Mouse (Mus musculus): Measurements from ENCODE around the gene Stk19.
A peak's percentile ranks its signal among the peaks of the same experiment; 100 is the strongest.

The Stk19 gene

DNA sequence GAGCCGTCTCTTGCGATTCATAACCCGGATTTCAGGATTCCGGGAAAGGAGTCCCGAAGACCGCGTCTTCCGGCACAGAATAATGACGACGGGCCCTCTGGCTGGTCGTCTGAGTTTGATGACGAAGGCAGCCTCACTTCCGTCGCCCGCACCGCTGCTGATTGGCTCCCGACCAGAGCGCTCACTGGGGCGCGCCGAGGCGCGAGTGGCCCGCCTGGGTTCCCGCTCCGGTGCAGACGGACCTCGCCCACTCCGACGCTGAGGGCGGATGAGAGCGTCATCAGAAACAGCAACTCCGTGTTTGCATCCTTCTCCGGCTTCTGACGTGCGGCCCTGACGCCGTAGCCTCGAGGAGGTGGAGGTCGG lies at the start of gene Stk19, which contains the start of gene Dxo:
Gene Stk19, minus strand, starts transcription at position 90 of the 366 bp plus-strand sequence.
Gene Dxo, plus strand, starts transcription at position 164 of the 366 bp plus-strand sequence.
- DNase-seq (ENCODE audit: low read depth, low spot score) = peak; percentile 97

DNA sequence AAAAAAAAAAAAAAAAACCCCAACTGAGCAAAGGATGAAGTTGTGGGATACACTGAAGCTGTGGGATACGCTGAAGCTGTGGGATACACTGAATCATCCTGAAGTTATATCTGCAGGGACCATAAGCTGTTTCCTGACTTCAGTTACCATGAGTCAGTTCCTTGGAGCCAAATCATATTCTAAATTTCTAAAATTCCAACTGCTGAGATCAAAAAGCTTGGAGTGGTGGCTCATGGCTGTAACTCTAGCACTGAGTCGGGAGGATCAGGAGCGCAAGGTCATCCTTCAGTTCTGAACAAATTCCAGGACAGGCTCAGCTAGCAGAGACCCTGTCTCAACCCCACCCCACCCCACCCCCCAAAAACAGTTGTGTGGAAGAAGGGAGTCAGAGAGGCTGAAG lies 48.9 kb upstream of the Stk19 start:
- DNase-seq (ENCODE audit: low read depth, low spot score) = no peak

DNA sequence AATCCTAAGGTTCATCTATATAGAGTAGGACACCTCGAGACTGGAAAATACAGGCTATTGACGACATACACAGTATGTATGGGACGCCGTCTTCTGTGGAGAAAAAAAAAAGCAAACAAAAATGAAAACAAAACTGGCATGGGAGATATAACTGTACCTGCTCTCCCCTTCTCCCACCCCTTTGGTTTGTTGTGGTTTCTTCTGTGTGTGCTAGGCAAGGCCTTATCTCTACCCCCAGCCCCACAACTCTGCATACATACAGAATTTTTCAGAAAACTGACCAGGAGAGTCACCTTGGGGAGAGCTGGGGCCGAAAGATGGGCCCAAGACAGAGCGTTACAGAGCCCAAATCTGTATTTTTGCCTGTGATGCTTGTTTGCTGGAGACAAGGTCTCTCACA lies 48.0 kb upstream of the Stk19 start:
- DNase-seq (ENCODE audit: low read depth, low spot score) = no peak

DNA sequence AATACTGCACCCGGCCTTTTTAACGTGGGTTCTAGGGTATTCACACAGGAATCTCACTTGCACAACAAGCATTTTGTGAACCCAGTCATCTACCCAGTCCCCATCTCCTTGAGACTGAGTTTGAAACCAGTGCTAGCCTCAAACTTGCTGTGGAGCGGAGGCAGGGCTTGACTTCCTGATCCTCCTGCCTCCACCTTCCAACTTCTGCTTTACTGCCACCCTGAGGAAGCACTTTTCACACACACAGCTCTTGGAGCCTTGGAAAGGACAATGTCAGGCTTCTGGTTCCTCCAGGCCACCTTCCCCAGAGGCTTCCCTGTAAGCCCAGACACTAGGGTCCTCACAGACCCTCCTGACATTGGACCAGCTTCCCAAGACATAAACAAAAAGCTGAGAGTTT lies 46.6 kb upstream of the Stk19 start:
- DNase-seq (ENCODE audit: low read depth, low spot score) = no peak

DNA sequence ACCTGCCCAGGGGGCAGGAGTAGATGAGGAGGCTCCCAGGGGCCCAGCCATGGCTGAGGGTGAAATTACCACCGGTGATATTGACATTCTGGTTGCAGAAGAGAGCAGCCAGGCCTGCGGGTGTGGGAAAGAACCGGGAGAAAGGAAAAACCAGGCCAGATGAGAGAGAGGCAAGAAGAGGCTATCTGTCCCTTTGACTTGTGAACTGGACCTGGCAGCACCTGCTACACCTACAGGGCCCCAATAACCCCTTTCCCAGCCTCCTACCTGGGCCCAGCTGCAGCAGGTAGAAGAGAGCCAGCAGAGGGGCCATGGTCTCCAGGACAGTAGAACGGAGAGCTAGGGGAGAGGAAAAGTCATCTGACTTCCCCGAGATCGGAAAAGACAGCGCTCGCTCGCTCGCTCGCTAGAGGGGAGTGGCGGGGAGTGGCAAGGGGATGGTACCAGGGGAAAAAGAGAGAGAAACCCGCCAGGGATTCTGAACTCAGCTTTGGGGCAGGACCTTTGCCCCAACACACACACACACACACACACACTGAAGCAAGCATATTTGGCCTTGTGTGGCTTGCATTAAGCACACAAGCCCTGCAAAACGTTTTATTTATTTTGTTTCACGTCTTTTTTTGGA lies 45.1 kb upstream of the Stk19 start, which contains the start of gene Gm20547:
Gene Gm20547, minus strand, starts transcription at position 360 of the 628 bp plus-strand sequence.
- DNase-seq (ENCODE audit: low read depth, low spot score) = no peak

DNA sequence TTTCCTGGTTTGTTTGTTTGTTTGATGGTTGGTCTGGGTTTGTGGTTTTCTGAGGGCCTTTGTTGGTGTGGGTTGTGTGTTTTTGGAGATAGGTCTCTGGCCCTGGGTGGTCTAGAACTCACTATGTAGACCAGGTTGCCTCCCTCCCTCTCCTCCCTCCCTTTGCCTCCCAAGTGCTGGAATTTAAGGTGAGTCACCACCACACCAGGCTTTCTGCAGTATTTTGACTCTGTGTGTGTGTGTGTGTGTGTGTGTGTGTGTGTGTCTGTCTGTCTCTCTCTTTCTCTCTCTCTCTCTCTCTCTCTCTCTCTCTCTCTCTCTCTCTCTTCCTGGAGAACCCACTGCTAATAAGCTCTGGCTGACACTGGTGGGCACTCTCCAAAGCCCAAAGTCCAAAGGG lies 44.4 kb upstream of the Stk19 start:
- no peak for DNase-seq (ENCODE audit: low read depth, low spot score)

DNA sequence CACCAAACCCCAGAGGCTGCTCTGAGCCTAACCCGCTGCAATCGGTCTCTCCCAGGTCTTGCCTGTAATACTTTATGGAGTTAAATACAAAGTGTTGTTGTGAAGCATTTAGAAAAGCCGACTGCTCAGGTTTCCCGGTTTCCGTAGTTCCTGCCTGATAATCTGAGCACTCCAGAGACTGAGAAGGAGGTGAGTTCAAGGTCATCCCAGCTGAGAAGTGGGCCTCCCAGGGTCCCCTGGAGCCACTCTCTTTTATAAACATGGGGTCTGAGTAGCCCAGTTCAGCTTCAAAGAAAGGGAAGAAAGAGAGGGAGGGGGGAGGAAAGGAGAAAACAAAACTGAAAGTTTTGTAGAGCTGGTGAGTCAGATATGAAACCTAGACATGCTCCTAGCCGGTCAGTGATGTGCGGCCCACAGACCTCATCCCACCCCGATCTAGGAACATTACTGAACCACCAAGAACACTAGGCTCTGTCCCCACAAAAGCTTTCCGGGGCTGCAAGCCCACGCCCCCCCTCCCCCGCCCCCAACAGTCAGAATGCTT lies 42.7 kb upstream of the Stk19 start, which contains the start of gene Zbtb12:
Gene Zbtb12, plus strand, starts transcription at position 148 of the 544 bp plus-strand sequence.
- DNase-seq (ENCODE audit: low read depth, low spot score) = peak; percentile 58

DNA sequence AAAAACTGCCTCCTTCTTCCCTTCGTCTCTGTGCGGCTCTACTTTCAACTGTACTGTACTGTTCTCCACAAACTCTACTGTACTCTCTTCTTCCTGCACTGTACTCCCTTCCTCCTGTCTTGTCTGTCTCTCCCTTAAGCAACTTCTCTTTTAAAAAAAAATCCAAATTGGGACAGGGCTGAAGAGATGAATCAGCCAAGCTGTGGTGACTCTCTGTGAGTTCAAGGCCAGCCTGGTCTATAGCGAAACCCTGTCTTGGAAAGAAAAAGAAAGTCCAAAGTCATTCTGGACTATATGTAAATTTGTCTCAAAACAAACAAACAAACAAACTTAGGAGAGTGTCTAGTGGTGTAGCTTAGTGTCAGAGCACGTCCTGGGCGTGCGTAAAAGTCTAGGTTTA lies 37.6 kb upstream of the Stk19 start:
- no peak for DNase-seq (ENCODE audit: low read depth, low spot score)

DNA sequence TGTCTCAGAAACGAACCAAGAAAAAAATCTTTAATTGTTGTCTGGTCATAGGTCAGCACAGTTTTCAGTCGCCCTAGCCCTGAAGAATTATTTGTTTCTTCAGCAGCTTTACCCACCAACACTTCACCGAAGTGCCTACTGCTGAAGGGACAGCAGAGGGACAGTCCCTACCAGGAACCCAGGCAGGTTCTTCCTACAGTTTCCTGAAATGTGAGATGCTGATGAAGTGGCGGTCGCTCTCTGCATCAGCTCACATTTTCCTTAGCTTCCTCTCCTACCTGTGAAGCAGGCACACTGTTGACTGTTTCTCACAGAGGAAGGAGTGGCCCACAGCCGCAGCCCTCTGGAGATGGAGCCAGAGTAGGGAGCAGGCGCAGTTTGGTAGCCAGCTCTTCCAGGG lies 29.2 kb upstream of the Stk19 start:
- no peak for DNase-seq (ENCODE audit: low read depth, low spot score)

DNA sequence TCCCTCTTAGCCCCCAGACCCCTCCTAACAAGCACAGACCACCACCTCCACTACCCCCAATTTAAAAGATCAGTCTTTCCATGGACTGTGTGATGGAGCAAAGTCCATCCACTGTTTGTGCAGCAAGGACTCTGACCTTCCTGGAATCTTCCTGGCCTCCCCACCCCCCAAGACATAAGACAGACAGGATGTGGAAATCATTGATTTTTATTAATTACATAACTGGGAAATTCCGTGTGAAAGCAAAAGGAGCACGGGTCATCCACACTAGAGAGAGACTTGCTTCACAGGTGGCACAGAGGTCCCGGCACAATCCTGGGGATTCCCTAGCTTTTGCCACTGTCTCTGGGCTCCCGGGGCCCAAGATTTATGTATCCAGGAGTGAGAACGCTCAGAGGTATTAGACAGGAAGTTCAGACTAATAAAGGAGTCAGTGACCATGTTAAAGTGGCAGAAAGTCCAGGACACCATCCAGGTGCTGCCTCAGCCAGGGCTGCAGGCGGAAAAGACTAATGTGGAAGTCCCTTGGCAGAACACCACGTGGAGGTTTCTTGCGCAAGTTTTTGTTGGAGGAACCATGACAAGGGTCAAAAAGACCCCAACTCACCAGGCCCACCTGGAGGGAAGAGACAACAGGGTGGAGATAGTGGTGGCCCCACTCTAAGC lies 25.8 kb upstream of the Stk19 start, which contains the start of gene Cfb:
Gene Cfb, minus strand, starts transcription at position 103 of the 666 bp plus-strand sequence.
- no peak for DNase-seq (ENCODE audit: low read depth, low spot score)

DNA sequence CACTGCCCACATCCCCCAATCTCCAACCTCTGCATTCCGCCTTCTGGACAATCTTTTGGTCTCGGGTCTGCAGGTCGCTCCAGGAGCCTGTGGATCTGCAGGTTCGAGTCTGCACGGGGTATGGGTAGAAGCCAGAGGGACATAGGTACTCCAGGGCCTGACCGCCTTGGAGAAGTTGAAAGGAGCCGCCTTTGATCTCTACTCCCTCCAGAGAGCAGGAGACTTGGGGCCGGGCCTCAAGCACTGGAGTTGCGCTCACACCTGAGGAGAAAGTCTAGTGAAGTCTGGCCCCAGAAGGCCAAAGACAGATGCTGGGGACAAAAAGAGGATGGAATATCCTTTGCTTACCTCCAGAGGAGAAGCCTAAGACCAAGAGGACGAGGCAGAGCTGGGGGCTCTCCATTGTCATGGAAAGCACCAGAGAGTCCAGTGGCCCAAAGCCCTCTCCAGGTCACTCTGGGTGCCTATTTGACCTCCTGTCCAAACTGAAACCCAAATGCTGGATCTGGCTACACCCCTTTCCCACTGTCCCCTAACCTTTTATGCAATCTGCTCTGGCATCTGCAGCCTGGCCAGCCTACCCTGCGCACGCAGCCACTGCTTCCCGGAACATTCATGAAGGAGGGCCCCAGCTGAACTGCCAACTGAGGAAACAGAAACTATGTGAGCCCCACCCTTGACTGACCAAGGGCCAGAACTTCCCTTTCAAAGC lies 25.1 kb upstream of the Stk19 start:
- DNase-seq (ENCODE audit: low read depth, low spot score) = no peak

DNA sequence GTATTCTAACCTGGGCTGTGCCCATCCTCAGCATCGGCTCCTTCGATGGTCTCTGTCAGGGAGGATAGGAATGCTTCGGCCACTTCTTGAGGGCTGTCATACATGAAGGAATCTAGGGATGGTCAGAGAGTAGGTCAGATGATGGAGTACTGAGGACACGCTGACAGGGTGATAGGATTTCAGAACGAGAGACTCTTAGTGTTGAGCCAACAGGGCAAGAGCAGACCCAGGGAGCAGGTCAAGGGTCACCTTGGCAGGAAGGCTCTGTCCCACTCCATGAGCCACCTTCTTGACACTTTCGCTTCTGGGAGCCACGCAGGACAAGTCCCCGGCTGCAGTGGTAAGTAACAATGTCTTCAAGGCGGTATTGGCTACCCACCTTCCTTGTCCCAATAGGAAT lies 23.8 kb upstream of the Stk19 start:
- no peak for DNase-seq (ENCODE audit: low read depth, low spot score)

DNA sequence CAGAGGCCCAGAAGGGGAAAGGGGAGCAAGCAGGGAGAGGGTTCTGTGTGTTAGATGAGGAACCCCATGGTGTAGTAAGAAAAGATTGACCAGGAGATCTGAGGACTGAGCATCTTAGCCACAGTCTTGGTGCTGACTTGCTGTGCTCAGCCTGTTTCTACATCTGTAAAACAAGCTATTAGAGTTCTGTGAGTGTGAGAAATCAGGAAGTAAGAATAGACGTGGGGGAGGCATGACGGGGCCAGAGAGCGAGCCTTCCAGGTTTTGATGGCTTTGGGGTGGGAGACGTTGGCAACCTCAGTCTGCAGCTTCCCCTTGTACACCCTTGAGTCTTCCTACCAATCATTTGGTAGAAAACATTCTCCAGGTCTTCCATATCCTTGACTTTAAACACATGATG lies 21.9 kb upstream of the Stk19 start:
- no peak for DNase-seq (ENCODE audit: low read depth, low spot score)

DNA sequence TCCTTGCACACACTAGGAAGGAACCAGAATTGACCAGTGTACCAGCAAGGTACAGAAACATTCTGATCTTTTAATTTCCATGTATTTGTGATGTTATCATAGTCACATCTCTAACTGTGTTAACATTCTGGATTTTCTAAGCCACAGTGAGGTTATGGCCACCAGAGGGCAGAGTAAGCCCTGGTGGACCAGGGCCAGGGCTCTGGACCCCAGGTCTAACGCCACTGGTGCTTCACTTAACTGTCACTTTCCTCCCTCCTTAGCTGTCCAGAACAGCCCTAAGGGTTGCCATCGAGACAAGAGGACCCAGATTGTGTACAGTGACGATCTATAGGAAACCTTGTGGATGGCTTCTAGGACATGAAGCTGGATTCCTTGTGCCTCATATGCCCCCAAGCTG lies 19.1 kb upstream of the Stk19 start:
- DNase-seq (ENCODE audit: low read depth, low spot score) = peak; percentile 73

DNA sequence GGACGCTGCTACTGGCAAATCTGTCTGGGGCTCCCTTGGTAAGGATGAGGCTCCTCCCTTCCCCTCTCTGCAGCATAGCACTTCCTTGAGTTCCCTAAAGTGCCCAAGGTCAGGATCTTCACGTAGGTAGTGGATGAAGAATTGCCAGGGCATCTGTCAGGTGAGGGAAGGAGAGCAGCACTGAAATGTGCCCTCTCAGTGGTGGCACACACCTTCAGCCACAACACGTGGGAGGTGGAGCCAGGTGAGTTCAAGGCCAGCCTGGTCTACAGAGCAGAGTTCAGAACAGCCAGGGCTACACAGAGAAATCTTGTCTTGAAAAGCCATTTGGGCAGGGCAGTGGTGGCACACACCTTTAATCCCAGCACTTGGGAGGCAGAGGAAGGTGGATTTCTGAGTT lies 18.0 kb upstream of the Stk19 start:
- no peak for DNase-seq (ENCODE audit: low read depth, low spot score)

DNA sequence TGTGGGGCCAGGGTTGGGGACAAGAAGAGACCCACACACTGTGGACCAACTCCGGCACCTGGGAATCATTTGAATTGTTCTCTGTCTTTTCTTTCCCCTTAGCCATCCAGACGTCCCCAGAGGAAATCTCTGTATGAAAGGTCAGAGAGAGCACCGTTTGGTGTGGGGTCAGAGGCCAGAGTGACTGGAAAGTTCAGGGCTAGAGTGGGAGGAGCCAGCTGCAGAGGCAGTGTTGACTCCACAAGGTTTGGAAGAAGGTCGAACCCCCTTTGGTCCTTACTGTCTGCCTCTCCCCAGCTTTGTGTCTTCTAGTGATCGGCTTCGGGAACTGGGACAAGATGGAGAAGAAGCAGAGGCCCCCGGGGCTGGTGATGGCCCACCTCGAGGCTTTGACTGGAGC lies 16.8 kb upstream of the Stk19 start:
- DNase-seq (ENCODE audit: low read depth, low spot score) = no peak

DNA sequence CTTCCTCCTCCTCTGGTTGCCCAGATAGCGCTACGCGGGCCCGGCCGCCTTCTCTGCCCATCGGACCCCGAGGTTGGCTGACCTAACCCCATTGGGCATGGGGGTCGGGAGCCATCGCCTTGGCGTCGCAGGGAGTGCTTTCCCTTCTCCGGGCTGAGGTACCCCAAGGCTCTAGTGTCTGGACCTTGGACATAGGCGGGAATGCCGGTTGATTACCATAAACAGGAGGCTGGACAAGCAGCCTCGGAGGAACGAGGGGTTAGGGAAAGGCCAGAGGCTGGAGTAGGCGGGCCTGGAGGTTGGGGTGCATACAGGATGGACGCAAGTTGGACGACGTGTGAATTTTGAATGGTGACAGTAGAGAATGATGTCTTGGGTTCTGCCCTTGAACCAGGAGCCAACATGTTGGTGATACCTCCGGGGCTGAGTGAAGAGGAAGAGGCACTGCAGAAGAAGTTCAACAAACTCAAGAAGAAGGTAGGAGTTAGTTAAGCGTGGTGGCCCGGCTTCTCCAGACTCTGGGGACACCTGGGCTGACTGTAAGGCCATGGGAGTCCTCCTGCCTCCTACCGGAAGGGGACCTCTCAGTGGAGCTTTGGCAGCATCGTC lies 13.9 kb upstream of the Stk19 start:
- no peak for DNase-seq (ENCODE audit: low read depth, low spot score)

DNA sequence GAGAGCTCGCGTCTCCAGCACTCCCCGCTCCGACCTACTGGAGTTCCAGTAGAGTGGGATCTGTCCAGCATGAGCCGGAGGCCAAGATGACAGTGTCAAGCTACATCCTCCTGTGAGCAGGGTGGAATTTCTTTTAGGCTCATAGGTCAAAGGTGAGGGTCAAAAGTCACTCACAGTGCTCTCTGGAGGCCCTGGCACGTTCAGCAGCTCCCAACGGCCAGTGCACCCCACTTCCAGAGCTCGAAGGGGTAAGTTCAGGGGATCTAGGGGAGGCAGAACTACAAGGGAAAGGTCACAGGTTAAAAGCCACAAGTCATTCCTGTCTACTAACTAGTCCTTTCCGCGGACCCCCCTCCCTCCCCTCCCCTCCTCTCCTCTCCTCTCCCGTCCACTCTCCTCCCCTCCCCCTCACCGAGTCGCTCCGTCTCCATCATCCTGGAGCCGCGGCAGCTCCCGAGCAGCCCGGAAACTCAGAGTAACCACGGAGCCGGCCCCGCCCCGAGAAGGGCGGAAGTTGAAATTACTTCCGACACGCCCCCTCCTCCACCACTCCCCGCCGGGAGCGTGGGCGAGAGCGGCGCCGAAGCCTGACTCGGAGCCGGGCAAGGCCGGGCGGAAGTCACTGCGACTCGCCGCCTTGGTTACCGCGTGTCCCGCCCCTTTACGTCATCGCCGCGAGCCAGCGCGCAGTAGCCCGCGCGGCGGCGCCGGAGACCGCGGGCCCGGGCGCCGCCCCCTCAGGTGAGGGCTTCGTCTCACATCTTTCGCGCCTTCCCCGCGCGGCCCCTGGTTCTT lies 13.2 kb upstream of the Stk19 start, which contains the start of the genes Skiv2l and Nelfe:
Gene Skiv2l, minus strand, starts transcription at position 489 of the 795 bp plus-strand sequence.
Gene Nelfe, plus strand, starts transcription at position 670 of the 795 bp plus-strand sequence.
- peak; percentile 99 for DNase-seq (ENCODE audit: low read depth, low spot score)

DNA sequence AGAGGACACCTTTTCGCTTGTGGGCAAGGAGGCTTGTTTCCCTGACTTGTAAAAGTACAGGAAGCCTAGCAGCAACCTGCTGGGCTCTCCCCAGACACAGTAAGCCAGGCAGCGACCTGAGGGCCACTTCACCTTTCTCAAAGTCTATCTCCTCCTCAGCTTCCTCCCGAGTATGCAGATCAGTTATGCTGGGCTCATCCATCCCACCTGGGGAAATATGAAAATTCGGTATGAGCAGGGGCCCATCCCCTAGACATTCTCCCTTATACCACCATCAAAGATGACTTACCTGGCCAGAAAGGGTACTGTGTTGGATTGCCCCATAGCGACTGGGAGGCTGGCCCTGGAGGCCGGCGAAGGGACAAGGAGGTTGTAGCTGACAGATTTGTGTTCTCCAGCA lies 10.9 kb upstream of the Stk19 start:
- no peak for DNase-seq (ENCODE audit: low read depth, low spot score)

DNA sequence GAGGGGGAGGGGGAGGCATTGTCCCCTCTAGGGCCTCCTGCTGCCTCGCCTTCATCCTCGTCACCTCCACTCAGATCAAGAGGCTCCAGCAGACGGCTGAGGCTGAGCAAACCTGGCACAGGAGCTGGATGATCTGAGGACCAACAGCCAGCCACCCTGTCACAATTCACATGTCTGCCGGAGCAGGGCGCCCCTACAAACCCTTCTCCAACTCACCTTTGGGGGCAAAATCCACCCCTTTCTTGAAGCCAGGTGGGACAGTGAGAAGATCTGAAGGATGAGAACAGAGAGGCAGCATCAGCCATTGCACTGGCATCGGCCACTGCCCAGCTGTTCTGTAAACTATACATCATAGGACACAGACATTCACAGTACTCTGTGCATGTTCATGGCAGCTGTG lies 10.4 kb upstream of the Stk19 start:
- DNase-seq (ENCODE audit: low read depth, low spot score) = no peak

DNA sequence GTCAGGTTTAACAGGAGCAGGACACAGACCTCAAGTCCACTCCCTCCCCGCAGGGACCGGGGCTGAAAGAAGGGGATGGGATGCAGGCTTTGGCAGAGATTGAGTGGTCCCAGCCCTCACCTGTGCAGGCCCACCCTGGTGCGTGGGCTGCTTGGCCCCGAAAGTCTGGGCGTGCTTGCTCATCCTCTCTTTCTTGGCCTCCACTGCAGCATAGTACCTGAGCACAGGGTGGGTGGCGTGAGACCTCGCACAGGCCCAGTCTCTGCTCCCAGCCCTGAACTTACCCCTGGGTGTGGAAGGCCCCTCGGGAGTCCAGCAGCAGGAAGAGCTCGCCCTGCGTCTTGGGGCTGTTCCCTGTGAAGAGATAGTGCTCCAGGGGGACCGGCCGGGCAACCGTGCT lies 8.1 kb upstream of the Stk19 start:
- DNase-seq (ENCODE audit: low read depth, low spot score) = no peak

Measured in CD4-positive, CD25-positive, alpha-beta regulatory T cell, adult 2 months (primary cell).